Mouse (Mus musculus): ENCODE data around the gene Pik3r5. TPM values are rescaled to one million over a fixed set of nuclear protein-coding genes. Genes with fewer than 3 reads are reported as not detected.

Pik3r5 gene
- polyA plus RNA-seq, 1 experiment from 2014 or later = 0.21 TPM

- no peak overlapping the region for H3K27ac ChIP-seq
- ATAC-seq (replicated peaks; ENCODE audit: low FRiP score, low read depth) = no peak
- no peaks in the 10 kb centered on the region for H3K36me3 ChIP-seq (ENCODE audit: insufficient read depth, low read length)
- 75% methylated on average over 5 of the region's 5 CpGs for WGBS
- H3K4me1 ChIP-seq (replicated peaks; ENCODE audit: insufficient read depth, low read length) = no peaks in the 10 kb centered on the region
- no peaks in the 10 kb centered on the region for H3K27me3 ChIP-seq (ENCODE audit: insufficient read depth, low read length)
- no peak overlapping the region for H3K9ac ChIP-seq (ENCODE audit: low read depth, low read length)
- TF ChIP-seq CTCF (IDR thresholded peaks at IDR 0.05; ENCODE audit: low read depth) = no peak
- no peaks in the 10 kb centered on the region for H3K9me3 ChIP-seq (replicated peaks; ENCODE audit: low read length)
- H3K4me3 ChIP-seq (replicated peaks; ENCODE audit: low read depth, low read length) = no peak overlapping the region
- DNase-seq (ENCODE audit: low spot score) = no peak
- H3K4me2 ChIP-seq (ENCODE audit: low read length) = no peak overlapping the region
Observed at GRCm38 (mm10) chr11:68464260-68464659, 32.3 kb downstream of the Pik3r5 start.

DNA sequence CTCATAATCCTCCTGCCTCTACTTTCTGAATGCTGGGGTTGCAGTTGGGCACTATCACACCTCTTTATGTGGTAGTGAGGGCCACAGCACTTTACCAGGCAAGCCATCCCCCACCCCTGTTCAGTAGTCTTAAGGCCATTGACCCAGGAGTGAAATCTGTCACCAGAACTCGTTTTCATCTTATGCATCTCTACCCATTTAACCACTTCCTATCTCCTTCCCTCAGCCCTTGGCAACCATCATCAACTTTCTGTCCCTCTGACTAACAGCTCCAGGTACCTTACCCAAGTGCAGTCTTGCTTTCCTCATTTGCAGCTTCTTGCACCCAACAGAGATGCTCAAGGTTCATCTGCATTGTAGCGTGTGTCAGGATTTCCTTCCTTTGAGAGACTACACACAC, 33.2 kb downstream of the Pik3r5 start:
- Histone ChIP-seq H3K36me3 (ENCODE audit: insufficient read depth, low read length) (no peaks in the 10 kb centered on the region), H3K4me1 (replicated peaks; ENCODE audit: insufficient read depth, low read length) (no peaks in the 10 kb centered on the region), H3K4me2 (ENCODE audit: low read length) (no peak overlapping the region), H3K27ac (no peak overlapping the region), H3K27me3 (ENCODE audit: insufficient read depth, low read length) (no peaks in the 10 kb centered on the region), H3K4me3 (replicated peaks; ENCODE audit: low read depth, low read length) (no peak overlapping the region), H3K9me3 (replicated peaks; ENCODE audit: low read length) (no peaks in the 10 kb centered on the region), H3K9ac (ENCODE audit: low read depth, low read length) (no peak overlapping the region)
- 54% methylated on average over 2 of the region's 2 CpGs for WGBS
- no peak for TF ChIP-seq CTCF (IDR thresholded peaks at IDR 0.05; ENCODE audit: low read depth)
- DNase-seq (ENCODE audit: low spot score) (no peak), ATAC-seq (replicated peaks; ENCODE audit: low FRiP score, low read depth) (no peak)

- no peak overlapping the region for H3K4me3 ChIP-seq (replicated peaks; ENCODE audit: low read depth, low read length)
- H3K9me3 ChIP-seq (replicated peaks; ENCODE audit: low read length) = no peaks in the 10 kb centered on the region
- ATAC-seq (replicated peaks; ENCODE audit: low FRiP score, low read depth) = no peak
- no peaks in the 10 kb centered on the region for H3K27me3 ChIP-seq (ENCODE audit: insufficient read depth, low read length)
- no peak overlapping the region for H3K27ac ChIP-seq
- 77% methylated on average over 7 of the region's 7 CpGs for WGBS
- DNase-seq (ENCODE audit: low spot score) = no peak
- H3K9ac ChIP-seq (ENCODE audit: low read depth, low read length) = no peak overlapping the region
- H3K4me1 ChIP-seq (replicated peaks; ENCODE audit: insufficient read depth, low read length) = no peaks in the 10 kb centered on the region
- no peak overlapping the region for H3K4me2 ChIP-seq (ENCODE audit: low read length)
- no peaks in the 10 kb centered on the region for H3K36me3 ChIP-seq (ENCODE audit: insufficient read depth, low read length)
- no peak for TF ChIP-seq CTCF (IDR thresholded peaks at IDR 0.05; ENCODE audit: low read depth)
Observed at GRCm38 (mm10) chr11:68467441-68467840, 35.5 kb downstream of the Pik3r5 start.

GRCm38 (mm10) chr11:68467962-68468612, 36.2 kb downstream of the Pik3r5 start:
- no peak overlapping the region for H3K4me3 ChIP-seq (replicated peaks; ENCODE audit: low read depth, low read length)
- H3K9ac ChIP-seq (ENCODE audit: low read depth, low read length) = no peak overlapping the region
- no peak overlapping the region for H3K4me2 ChIP-seq (ENCODE audit: low read length)
- no peaks in the 10 kb centered on the region for H3K27me3 ChIP-seq (ENCODE audit: insufficient read depth, low read length)
- no peak overlapping the region for H3K27ac ChIP-seq
- TF ChIP-seq CTCF (IDR thresholded peaks at IDR 0.05; ENCODE audit: low read depth) = no peak
- H3K36me3 ChIP-seq (ENCODE audit: insufficient read depth, low read length) = no peaks in the 10 kb centered on the region
- no peak for DNase-seq (ENCODE audit: low spot score)
- H3K4me1 ChIP-seq (replicated peaks; ENCODE audit: insufficient read depth, low read length) = no peaks in the 10 kb centered on the region
- no peak for ATAC-seq (replicated peaks; ENCODE audit: low FRiP score, low read depth)
- H3K9me3 ChIP-seq (replicated peaks; ENCODE audit: low read length) = no peaks in the 10 kb centered on the region
- 58% methylated on average over 9 of the region's 9 CpGs for WGBS

DNA sequence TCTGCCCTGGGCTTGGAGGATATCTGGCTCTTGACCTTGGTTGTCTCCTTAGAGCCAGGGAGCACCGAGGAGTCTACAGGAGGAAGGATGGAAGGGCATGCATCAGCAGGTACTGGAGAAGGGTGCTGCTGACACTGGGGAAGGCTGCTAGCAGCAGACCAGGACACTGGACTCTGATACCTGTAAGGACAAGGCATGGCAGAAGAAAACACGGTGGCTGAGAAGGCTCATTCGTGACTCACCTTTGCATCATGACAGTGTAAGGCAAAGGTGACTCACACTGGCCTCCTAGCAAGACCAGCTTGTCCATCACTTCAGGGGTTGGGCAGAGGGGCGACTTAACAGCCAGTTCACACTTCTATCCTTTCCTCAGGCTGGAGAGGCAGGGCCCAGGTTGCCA, 37.0 kb downstream of the Pik3r5 start:
- H3K36me3 ChIP-seq (ENCODE audit: insufficient read depth, low read length) = no peaks in the 10 kb centered on the region
- no peaks in the 10 kb centered on the region for H3K9me3 ChIP-seq (replicated peaks; ENCODE audit: low read length)
- 74% methylated on average over 4 of the region's 4 CpGs for WGBS
- H3K9ac ChIP-seq (ENCODE audit: low read depth, low read length) = no peak overlapping the region
- H3K27me3 ChIP-seq (ENCODE audit: insufficient read depth, low read length) = no peaks in the 10 kb centered on the region
- H3K4me2 ChIP-seq (ENCODE audit: low read length) = no peak overlapping the region
- TF ChIP-seq CTCF (IDR thresholded peaks at IDR 0.05; ENCODE audit: low read depth) = no peak
- ATAC-seq (replicated peaks; ENCODE audit: low FRiP score, low read depth) = no peak
- no peak for DNase-seq (ENCODE audit: low spot score)
- H3K27ac ChIP-seq = no peak overlapping the region
- H3K4me3 ChIP-seq (replicated peaks; ENCODE audit: low read depth, low read length) = no peak overlapping the region
- no peaks in the 10 kb centered on the region for H3K4me1 ChIP-seq (replicated peaks; ENCODE audit: insufficient read depth, low read length)

- no peaks in the 10 kb centered on the region for H3K27me3 ChIP-seq (ENCODE audit: insufficient read depth, low read length)
- H3K4me1 ChIP-seq (replicated peaks; ENCODE audit: insufficient read depth, low read length) = no peaks in the 10 kb centered on the region
- no peak overlapping the region for H3K4me3 ChIP-seq (replicated peaks; ENCODE audit: low read depth, low read length)
- H3K27ac ChIP-seq = no peak overlapping the region
- no peak for DNase-seq (ENCODE audit: low spot score)
- H3K9me3 ChIP-seq (replicated peaks; ENCODE audit: low read length) = no peaks in the 10 kb centered on the region
- no peaks in the 10 kb centered on the region for H3K36me3 ChIP-seq (ENCODE audit: insufficient read depth, low read length)
- no peak for TF ChIP-seq CTCF (IDR thresholded peaks at IDR 0.05; ENCODE audit: low read depth)
- 80% methylated on average over 5 of the region's 5 CpGs for WGBS
- ATAC-seq (replicated peaks; ENCODE audit: low FRiP score, low read depth) = no peak
- no peak overlapping the region for H3K4me2 ChIP-seq (ENCODE audit: low read length)
- no peak overlapping the region for H3K9ac ChIP-seq (ENCODE audit: low read depth, low read length)
Observed at GRCm38 (mm10) chr11:68472162-68472849, 40.4 kb downstream of the Pik3r5 start.

Data from kidney, postnatal 0 days (tissue).